Mouse (Mus musculus) limb, embryonic 14.5 days (tissue): ENCODE measurements around the gene 0610010K14Rik. TPM values are rescaled to one million over a fixed set of nuclear protein-coding genes. Genes with fewer than 3 reads are reported as not detected.

Source experiments
- ATAC-seq: fragments of 200-750 bp; cut with Nextera tagmentation; 2 replicates; pipeline ENCODE4 v1.8.0; 2017; ENCODE audit warnings: low read depth, moderate number of reproducible peaks, moderate TSS enrichment; ENCODE audit not compliant: low FRiP score
- DNase-seq: peaks from one replicate; pipeline ENCODE4 v3.0.0-alpha.2; 2015; ENCODE audit warnings: low spot score
- H3K27ac ChIP-seq: fragments of 300-500 bp; sonication (generic); replicated peaks from 2 replicates; pipeline ENCODE4 v1.5.1; 2014; ENCODE audit warnings: low read depth, mild to moderate bottlenecking, low read length, moderate library complexity, mixed read lengths
- H3K27me3 ChIP-seq: fragments of 300-500 bp; sonication (generic); 2 replicates; pipeline ENCODE4 v1.6.1; 2014; ENCODE audit warnings: low read length, mixed read lengths; ENCODE audit not compliant: control insufficient read depth, insufficient read depth
- H3K36me3 ChIP-seq: fragments of 300-500 bp; sonication (generic); 2 replicates; pipeline ENCODE4 v1.6.1; 2014; ENCODE audit warnings: mild to moderate bottlenecking, low read length, moderate library complexity, mixed read lengths; ENCODE audit not compliant: control insufficient read depth, insufficient read depth
- H3K4me1 ChIP-seq: fragments of 300-500 bp; sonication (generic); 2 replicates; pipeline ENCODE4 v1.6.1; 2014; ENCODE audit warnings: antibody characterized with exemption, low read length, mixed read lengths; ENCODE audit not compliant: control insufficient read depth, insufficient read depth
- H3K4me2 ChIP-seq: fragments of 300-500 bp; sonication (generic); replicated peaks from 2 replicates; pipeline ENCODE4 v1.6.1; 2014; ENCODE audit warnings: low read depth, mild to moderate bottlenecking, low read length, moderate library complexity; ENCODE audit not compliant: severe bottlenecking
- H3K4me3 ChIP-seq: fragments of 300-500 bp; sonication (generic); replicated peaks from 2 replicates; pipeline ENCODE4 v1.5.1; 2014; ENCODE audit warnings: low read length
- H3K9ac ChIP-seq: fragments of 300-500 bp; sonication (generic); 2 replicates; pipeline ENCODE4 v1.6.1; 2014; ENCODE audit warnings: mild to moderate bottlenecking, low read depth, low read length, moderate library complexity; ENCODE audit not compliant: severe bottlenecking
- H3K9me3 ChIP-seq: fragments of 300-500 bp; sonication (generic); 2 replicates; pipeline ENCODE4 v1.6.1; 2016; ENCODE audit warnings: low read length; ENCODE audit not compliant: control insufficient read depth
- POLR2A ChIP-seq: fragments of 200-500 bp; IDR thresholded peaks from 2 replicates; pipeline ENCODE4 v1.8.0; 2012; ENCODE audit warnings: inconsistent platforms, mild to moderate bottlenecking, moderate library complexity, borderline replicate concordance; ENCODE audit not compliant: insufficient read depth, insufficient read length; ENCODE audit errors: extremely low read depth
- WGBS: fragments of 180-500 bp; shearing (Covaris S2); extraction: QIAGEN DNeasy Blood & Tissue Kit; methylation state at CpG from one replicate; pipeline ENCODE4 v1.1.7; 2014; 5-methylcytosine and 5-hydroxymethylcytosine counted together
- polyA plus RNA-seq, 2 experiments: library from polyadenylated mRNA; depleted of rRNA in 1 of 2; stranded (reverse) in 1 of 2; unstranded in 1 of 2; fragments of >200 nt; fragmentation: Nextera tagmentation in 1 of 2; extraction: Ambion mirVana in 1 of 2; gene quantifications; 2 replicates each; pipeline versions ENCODE4 v1.2.1 to v1.2.3; 2012 to 2014

0610010K14Rik gene
- polyA plus RNA-seq, 2 experiments = 171 to 178 TPM

GRCm38 (mm10) chr11:70242591-70242990 lies 4.9 kb upstream of the 0610010K14Rik start:
- Histone ChIP-seq H3K27me3 (no peaks in the 10 kb centered on the region), H3K36me3 (no peaks in the 10 kb centered on the region), H3K27ac (no peak overlapping the region), H3K4me1 (peaks cover 12% of the 10 kb centered on the region), H3K4me3 (no peak overlapping the region), H3K9me3 (no peaks in the 10 kb centered on the region), H3K9ac (no peak overlapping the region), H3K4me2 (no peak overlapping the region)
- WGBS = 69% methylated on average over 11 of the region's 11 CpGs
- no peak for TF ChIP-seq POLR2A
- no peak for DNase-seq
- no peak for ATAC-seq

DNA sequence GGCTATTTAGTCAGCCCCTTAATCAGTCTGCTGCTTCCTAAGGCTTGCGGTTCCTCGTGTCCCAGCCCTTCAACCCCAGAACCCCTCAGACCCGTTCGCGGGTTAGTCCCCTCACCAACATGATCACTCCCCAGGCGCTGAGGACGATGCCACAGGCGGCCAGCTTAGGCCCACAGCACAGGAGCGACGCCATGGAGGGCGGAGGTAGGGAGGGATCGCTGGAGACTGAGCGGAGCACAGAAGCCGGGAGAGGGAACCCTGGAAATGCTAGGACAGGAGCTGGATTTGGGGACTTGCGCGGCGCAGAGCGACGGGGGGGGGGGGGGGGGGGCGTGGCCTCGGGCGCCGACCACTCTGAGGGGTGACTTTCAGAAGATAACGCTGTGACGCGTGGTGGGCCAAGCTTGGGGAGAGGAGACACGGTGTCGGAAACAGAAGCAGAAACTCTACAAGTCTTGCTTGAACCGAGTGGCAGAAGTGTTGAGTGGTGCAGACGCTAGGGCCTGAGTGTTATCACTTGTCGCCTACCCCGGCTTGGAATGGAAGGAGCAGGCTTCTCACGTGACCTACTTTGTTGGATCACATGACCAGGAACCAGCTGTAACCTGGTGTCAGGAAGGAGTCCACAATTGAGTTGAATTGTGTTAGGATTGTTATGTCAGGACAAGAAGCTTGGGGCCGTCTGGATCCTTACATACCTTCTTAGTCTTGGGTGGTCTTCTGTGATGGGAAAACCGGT lies 2.0 kb upstream of the 0610010K14Rik start, which contains the start of the genes Gm21988 and Rnasek:
Gene Gm21988 (minus strand): TSS at position 290 of the 739 bp plus-strand sequence.
Gene Rnasek (minus strand): TSS at position 302 of the 739 bp plus-strand sequence.
- Histone ChIP-seq H3K4me2 (peak within 1 kb of the TSS; percentile 88), H3K4me3 (peak within 1 kb of the TSS; percentile 67), H3K9ac (peak within 1 kb of the TSS; percentile 75), H3K4me1 (peaks cover 20% of the 10 kb centered on the region), H3K27me3 (no peaks in the 10 kb centered on the region), H3K9me3 (no peaks in the 10 kb centered on the region), H3K36me3 (peaks cover 14% of the 10 kb centered on the region), H3K27ac (peak within 1 kb of the TSS; percentile 74)
- DNase-seq (peak; percentile 90), ATAC-seq (peak; percentile 60)
- no peak for TF ChIP-seq POLR2A
- WGBS = under 1% methylated on average over 25 of the region's 35 CpGs

GRCm38 (mm10) chr11:70238591-70239440 lies 1.1 kb upstream of the 0610010K14Rik start:
- Histone ChIP-seq H3K9ac (peak overlapping the region; percentile 75), H3K27ac (peak overlapping the region; percentile 74), H3K27me3 (no peaks in the 10 kb centered on the region), H3K4me1 (peaks cover 20% of the 10 kb centered on the region), H3K36me3 (peaks cover 21% of the 10 kb centered on the region), H3K9me3 (no peaks in the 10 kb centered on the region), H3K4me2 (peak overlapping the region; percentile 88), H3K4me3 (peak overlapping the region; percentile 67)
- ATAC-seq (no peak), DNase-seq (no peak)
- no peak for TF ChIP-seq POLR2A
- 14% methylated on average over 23 of the region's 23 CpGs for WGBS

GRCm38 (mm10) chr11:70236717-70237116 lies 997 bp downstream of the 0610010K14Rik start:
- H3K9me3 ChIP-seq = no peaks in the 10 kb centered on the region
- peak overlapping the region; percentile 75 for H3K9ac ChIP-seq
- H3K27ac ChIP-seq = peak overlapping the region; percentile 82; the same call in 1 of the 2 replicates
- H3K4me1 ChIP-seq = peaks cover 31% of the 10 kb centered on the region
- 55% methylated on average over 7 of the region's 7 CpGs for WGBS
- no peaks in the 10 kb centered on the region for H3K27me3 ChIP-seq
- TF ChIP-seq POLR2A = no peak
- peak overlapping the region; percentile 67 for H3K4me3 ChIP-seq
- peak overlapping the region; percentile 88 for H3K4me2 ChIP-seq
- DNase-seq = no peak
- ATAC-seq = no peak
- H3K36me3 ChIP-seq = peaks cover 21% of the 10 kb centered on the region

DNA sequence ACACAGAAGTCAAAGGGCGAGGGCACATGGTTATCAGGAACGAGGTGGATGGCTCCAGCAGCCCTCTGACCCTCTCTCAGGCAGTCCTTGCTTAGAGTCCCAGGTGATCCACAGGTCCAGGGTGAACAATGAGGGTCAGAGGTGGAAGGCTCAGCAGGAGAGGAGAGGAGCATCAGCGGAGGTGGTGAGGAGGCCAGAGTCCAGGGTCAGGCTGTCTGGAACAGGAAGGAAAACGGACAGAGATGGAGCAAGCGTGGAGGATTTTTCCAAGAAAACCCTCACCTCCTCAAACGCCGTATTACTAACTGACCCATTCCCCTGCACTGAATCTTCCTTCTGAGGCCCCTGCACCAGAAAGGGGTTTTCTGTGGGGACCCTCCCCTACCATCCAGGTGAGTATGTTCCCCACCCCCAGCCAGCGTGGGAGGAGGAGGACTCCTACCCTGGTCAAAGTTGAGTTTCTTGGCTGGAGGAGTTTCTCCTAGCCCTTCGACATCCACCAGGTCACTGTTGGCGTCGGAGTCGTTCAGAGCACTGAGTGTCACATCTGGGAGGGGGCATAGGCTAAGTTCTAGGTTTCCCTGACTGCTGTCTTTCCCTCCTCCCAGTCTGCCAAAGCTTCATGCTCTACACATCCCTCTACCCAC lies 2.3 kb downstream of the 0610010K14Rik start:
- Histone ChIP-seq H3K4me2 (no peak overlapping the region), H3K27me3 (peaks cover under 1% of the 10 kb centered on the region; the same call in 1 of the 2 replicates), H3K27ac (no peak overlapping the region), H3K4me1 (peaks cover 28% of the 10 kb centered on the region), H3K36me3 (peaks cover 21% of the 10 kb centered on the region), H3K9me3 (no peaks in the 10 kb centered on the region), H3K4me3 (no peak overlapping the region), H3K9ac (no peak overlapping the region)
- DNase-seq = no peak
- 94% methylated on average over 12 of the region's 12 CpGs for WGBS
- no peak for TF ChIP-seq POLR2A
- no peak for ATAC-seq
